Mouse (Mus musculus) thymus, postnatal 4 days (tissue): ENCODE measurements at regions not wholly inside any gene's neighbourhood (a gene's known extent, or its start where the extent isn't known, plus 50 kb on each side); places are given as distances from the start of the nearest gene placed in this dataset.

Experiments
- DNase-seq: peaks from one replicate; pipeline ENCODE4 v3.0.0; 2021

DNA sequence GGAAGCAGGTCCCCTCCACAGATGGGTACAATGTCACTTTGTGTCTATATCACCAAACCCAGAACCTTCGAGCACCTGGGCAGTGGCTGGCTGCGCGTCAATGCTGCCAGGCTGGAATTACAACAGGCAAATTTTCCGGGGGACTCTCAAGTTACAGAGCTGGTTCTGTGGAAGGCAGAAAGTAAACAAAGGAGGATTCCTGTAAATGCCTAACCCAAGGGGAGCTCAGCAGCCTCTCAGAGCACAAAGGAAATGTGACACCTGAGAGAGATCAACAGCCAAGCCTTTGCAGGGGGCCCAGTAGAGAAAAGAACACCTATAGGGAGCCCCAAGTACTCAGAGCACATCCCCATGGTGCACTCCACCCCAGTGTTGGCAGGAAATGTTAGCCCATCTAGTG lies 70.7 kb downstream of the Setd4 start:
- DNase-seq, result no peak

DNA sequence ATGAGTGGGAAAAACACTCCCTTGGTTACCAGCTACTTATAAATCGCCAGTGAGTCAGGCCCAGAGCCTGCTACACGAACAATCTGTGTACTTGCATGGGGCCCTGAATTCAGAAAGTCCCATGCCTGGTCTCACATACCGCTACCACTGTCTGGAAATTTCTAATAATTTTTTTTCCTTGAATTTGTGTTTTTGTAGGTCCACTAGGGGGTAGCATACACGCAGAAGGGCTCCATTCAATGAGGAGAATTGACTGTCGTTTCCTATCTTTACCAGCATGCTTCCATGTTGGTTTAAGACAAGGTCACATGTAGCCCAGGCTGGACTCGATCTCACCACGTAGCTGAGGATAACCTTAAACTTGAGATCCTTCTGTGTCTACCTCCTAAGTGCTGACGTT lies 71.9 kb downstream of the Setd4 start:
- no peak for DNase-seq

DNA sequence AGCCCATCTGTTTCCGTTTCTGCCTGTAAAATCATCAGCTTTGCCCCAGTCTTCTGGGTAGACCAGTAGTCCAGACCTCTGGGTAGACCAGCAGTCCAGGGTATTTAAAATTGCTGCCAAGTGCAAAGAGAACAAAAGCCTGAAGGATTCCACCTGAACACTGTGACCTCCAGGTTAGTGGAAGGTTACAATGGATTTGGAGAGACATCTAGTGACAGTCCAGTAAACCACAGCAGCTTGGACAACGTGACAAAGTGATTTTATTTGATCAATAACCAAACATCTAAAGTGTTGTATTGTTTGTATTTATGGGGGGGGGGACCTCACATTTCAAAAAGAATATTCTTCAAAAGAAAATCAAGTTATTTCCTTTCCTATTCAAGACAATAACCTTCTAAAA lies 81.4 kb downstream of the Setd4 start:
- no peak for DNase-seq

DNA sequence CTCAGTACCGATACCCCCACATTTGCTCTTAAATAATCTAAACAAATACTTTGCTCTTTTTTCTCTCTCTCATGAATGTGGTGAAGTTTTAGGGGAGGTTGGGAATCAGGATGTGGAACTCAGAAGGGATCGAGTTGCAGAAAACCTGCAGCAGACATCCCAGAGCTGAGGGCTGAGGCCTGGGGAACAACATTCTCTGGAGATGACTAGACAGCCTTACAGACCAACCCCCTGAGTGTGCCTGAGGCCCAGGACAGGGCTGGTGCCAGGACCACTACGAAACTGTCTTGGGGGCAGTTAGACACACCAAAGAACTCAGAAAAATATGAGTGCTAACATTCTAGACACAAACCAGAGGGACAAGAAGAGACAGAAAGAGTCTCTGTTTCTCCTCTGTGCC lies 83.4 kb downstream of the Setd4 start:
- DNase-seq, result no peak

DNA sequence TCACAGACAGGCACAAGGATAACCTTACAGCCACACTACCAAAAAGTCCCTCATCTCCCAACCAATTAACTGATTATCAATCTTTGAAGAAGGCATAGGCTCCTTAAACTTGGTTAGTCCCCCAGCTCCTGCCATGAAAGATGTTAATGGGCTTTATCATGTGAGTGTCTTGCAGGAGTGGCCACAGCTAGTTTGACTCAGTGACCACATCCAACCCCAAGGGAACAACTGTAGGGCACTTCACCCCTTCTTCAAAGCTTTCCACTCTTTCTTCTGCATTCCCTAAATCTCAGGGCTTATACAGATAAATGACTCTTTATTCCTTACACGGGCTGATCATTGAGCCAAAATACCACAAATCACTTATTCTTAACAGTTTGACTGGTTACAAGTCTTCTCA lies 85.2 kb downstream of the Setd4 start:
- no peak for DNase-seq

DNA sequence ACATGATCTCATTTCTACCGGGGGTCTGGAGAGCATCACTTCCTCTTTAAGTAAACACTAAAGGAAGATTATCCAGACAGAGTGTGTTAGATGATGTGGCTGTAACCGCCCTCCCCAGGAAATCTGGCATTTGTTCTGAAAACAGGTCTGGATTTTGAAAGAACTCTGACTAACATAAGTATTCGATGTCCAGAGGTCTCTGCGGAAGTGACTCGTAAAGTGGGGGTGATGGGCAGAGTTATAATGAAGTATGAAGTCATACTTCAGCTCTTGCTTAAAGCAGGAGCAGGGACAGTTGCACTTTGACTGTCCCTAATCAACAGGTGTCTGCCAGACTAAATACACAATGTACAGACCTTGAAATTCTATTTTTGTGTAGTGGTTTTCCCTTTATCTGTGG lies 87.1 kb downstream of the Setd4 start:
- no peak for DNase-seq

DNA sequence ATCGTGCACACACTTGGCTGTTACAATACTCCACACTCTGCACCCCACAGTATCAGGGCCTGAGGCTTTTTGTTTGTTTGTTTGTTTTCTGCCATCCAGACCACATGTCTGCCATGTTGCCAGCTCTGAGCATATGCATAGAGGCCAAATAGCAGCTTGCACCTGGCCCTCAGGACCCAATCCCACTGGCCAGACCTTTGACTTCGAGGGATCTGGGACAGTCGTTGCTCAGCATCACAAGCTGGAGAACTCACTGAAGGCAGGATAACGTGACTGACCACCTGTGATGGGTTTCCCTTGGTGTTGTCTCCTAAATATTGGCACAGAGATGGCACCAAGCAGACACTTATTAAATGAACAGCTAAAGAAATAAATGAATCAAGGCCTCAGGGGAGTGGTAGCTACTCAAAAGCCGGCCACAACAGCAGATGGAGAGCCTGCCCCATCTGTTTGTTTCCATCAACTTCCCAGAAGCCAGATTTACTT lies 88.4 kb downstream of the Setd4 start:
- DNase-seq, result no peak

DNA sequence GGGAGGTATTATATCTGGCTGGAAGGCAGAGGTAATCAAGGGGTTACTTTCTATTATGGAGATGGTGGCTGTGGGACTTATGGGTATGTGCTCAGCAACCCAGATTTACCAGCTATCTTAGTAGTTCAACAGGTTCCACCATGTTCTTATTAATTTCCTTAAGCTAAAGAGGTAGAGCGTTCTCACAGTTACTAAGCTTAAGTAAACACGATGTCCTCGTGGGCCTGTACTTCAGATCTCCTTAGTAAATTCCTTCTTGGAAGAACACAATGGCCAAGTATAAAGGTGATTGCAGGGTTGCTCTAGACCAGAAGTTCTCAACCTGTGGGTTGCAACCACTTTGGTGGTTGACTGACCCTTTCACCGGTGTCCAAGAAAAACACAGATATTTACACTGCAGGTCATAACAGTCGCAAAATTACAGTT lies 90.2 kb downstream of the Setd4 start:
- no peak for DNase-seq

DNA sequence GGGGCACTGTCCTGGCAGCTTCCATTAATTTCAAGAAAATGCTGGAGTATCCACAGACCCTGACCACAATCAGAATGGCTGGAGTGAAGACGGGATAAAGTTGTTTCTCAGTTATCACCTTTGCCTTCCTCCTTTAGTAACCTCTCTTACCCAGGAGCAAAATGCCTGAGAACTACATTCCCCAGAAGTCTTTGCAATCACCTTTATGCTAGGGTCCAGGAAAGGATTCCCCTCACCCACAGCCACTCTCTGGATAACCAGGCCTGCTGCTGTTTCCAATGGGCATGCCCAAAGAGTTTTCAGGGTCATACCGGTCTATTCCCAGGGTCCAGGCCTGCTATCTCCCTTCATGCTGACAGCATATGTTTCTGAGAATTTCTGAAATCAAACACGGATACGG lies 91.9 kb downstream of the Setd4 start:
- DNase-seq, result no peak

DNA sequence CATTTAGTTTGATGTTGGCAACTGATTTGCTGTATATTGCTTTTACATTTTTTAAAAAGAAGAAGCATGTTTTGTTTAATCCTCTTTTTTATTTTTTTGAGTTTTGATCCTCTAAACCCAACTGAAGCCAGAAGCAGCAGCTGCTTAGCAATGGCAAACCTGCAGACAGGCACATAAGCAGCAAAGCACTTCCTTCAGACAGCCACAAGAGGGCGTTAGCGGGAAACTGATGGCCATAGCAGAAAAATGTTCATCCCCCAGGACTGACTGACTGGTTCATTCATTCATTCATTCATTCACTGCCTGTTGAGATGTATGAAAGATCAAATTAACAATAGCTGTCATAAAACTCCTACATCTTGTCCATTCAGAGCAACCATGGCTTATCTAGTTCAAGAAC lies 92.3 kb downstream of the Setd4 start:
- peak; percentile 30 for DNase-seq

DNA sequence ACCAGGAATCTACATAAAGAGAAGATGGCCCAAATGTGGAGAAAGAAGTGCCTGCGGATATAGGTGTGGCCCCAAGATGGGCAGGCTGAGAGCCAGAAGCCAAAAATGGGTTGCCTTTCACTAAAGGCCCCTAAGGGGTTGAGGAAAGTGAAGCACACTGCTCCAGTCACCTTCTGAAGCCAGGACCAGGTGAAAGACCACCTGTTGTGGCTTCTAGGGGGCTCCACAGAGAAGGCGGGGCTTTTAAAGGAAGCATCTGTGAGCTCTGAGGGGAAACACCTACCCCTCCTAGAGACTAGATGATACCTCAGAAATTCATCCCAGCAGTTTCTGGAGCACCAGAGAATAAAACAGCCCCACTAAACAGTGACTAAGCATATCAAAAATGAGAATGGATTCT lies 105.1 kb downstream of the Setd4 start:
- DNase-seq, result no peak

DNA sequence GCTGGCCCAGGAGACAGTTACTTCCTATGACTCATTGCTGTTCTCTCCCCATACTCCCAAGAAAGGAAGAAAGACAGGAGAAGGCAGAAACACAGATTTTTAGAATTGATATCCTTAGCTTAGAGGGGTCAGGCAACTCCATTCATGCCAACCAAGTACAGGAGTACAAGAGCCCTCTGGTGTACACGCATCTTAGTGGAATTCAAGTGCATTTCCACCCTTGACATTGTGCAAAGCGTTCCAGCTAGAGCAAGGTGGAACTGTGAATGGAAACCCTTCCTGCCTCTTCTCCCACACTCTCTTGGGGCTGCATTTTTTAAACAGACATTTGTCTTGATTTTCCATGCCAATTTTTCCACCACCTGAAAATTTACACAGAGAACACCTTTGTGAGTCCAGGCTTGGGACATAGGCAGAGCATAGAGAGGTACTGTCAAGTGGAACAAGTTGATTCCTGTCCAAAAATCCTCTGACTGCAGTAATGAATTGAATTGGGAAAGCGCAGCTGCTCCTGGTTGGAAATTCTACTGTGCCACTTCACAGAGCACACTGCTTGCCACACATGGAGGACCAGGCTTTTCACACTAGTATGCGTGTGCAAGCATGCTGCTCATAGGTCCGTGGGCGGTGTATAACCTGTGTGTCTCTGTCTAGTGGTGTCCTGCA lies 110.4 kb downstream of the Setd4 start:
- no peak for DNase-seq

DNA sequence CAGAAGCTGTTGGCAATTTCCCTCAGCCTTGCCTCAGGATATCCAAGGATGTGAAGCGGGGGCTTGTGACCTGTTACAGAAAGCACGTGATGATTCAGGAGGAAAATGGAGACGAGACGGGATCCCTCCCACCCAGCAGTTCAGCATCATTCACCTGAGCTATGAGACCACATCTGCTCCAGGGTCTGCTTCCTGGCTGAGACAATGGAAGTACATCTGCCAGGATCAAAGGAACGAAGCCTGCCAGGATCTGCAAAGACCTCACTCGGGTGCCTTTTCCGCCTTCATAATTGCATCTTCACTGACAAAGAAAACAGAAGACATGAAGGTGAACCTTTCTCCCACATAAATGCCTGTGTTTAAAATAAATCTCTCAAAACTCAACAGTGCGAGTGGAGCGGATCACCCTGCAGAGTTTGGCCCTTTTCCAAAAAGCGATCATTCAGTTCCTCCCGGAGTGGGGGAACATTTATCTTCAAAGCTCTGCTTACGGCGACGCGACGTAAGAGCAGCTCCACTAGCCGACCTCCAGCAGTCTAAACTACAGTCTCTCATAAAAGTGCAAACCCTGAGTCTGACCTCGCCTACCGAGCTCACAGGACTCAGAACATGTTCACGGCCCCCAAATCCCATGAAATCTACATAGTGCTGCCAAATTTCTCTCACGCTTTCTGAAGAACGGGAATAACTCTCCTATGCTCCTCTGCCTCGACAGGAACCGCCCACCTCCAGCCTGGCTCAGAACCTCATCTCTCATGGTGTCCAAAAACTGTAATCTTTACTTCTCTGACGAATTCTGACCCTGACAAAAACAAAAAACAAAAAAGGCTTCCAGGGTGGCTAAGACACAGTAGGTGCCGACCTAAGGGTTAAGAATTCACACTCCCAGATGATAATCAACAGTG lies 117.0 kb downstream of the Setd4 start:
- DNase-seq, result no peak

DNA sequence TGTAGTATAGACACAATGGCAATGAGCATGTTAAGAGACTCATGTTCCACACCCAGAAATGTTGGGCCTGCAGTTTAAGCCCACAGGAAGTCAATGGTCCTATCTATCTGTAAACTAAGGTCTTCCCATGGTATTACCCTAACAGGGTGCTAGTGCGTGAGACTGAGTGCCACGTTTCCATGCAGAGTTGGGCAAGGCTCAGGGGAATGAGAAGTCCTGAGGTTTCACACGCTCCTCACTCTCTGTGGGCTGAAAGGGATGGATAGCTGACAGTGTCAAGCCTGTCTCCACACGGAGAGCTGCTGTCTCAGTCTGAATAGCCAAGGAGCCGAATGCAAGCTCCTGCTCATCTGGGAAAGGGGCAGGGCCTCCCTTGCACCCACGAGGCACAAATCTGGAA lies 133.9 kb downstream of the Setd4 start:
- DNase-seq, result no peak

DNA sequence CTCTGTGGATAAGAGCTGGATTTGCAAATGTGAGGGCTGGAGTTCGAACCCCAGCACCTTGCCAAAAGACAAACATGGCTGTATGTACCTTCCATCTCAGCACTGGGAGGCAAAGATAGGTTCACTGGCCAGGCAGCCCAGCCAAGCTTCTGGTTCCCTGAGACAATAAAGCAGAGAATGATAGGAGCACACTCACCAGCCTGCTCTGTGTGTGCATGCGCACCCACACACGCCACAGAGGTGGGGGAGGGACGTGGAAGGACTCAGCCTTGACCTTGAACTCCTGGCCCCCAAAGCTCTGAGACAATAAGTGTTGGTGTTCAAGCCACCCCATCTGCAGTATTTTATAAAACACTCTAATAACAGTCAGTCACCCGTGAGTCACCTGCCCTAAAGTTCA lies 138.1 kb downstream of the Setd4 start:
- no peak for DNase-seq

DNA sequence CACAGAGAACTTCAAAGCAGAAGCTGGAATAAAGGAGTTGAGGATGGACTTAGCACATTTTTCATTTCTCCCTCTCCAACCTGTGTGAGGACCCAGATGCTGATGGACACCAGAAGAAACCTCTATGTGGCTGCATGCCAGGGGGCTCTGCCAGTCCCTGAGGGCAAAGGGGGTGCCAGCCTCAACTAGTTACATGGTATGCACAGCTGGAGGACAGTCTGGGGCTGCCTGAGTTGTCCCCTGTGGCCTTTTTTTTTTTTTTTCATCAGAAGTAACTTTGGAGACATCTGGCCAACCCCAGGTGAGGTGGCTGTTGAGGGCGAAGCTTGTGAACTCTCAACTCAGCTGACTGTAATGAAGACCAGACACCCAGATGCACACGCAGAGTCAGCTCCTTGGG lies 139.0 kb downstream of the Setd4 start:
- no peak for DNase-seq

DNA sequence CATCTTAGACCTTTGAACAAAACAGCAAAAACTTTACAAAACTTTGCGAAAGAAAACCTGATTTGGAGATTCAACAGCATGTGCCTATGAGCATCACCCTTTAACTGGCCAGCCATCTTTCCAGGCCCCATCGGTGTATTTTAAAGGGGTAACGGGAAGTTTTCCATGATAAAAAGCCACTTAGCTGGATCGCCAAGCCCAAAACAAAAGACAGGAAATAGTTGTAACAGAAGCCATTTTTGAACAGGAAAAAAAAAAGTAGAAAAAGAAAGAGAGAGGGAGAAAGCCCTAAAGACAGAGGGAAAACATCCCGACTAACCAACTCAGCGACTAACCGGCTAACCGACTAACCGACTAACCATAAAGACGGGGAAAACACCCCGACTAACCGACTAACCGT lies 140.5 kb downstream of the Setd4 start:
- no peak for DNase-seq

DNA sequence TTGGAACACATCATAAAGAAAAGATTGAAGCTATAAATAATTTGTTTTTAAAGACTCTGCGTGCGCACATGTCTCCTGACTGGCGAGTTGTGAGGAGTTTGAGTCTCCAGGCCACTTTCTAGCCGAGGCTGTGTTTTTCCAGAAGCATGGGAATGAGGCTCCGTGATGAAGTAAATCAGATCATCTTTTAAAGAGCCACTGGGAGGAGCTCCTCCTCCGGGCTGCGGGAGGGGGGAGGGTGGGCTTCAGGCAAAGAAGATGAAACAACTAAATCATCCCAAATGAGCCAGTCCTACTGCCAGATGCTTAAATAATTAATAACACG lies 141.6 kb downstream of the Setd4 start:
- DNase-seq, result no peak

DNA sequence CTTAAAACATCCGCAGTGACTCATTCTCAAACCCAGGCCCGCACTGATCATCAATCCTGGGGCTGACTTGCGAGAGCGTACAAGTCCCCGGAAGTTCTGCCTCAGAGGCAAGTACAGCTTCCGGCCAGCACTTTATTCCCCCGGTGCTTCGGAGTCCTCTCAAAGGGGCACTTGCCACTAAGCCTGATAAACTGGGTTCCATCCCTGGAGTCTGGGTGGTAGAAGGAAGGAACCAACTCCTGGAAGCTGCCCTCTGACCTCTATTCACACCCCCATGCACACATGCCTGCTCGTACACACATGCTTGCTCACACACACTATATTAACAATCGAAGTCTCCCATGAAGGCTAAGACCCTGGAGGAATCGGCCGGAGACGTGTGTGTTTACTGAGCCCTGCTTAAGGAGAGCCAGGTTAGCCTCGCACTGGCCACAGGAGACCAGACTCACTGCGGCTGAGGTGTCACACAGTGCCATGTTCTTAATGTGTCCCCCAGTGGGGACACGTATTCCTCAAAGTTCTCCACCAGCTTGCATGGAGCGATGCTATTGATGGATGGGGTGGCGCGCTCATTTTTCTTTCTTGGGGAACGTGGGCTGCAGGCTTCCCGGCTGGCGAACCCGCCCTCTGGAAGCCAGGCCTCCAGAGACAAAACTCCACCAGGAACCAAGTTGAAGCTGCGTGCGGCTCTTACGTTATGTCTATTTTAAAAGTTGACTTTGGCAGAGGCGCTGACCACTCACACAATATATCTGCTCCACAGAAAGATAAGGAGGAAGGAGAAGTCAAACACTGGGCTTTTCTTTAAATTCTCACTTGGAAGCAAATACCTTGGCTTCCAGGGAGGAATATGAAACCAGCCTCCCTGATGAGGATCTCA lies 142.2 kb downstream of the Setd4 start:
- DNase-seq, result no peak

DNA sequence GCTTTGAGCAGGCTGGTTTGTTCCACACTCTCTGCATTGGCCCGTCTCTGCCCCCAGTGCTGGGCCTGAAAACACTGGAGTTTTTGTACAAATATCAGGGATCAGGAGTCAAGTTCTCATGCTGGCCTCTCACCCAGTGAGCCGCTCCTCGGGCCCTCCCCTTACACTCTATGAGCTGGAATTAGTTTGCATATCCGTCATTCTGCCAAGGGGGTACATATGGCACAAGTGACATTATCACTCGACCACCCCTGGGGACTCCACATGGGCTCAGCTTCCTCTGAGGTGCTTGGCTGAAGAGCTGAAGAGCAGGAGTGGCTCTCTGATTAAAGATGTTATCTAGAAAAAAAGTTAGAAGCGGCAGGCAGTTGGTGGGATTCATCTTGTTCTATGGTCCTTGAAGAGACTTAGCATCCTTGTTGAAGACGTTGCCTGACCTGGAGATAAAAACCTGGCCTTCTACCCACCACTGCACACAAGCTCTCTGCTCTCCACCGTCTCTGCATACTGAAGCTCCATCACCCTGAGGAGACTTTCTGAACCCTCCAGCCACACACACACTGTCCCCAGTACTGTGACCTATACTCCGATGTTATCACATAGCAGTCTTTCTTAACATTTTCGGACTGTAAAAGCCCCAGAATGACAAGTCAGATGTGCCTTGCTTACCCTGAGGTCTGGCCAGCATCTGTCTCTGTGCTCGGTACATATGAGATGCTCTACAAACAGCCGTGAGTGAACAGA lies 144.2 kb downstream of the Setd4 start:
- DNase-seq, result no peak

DNA sequence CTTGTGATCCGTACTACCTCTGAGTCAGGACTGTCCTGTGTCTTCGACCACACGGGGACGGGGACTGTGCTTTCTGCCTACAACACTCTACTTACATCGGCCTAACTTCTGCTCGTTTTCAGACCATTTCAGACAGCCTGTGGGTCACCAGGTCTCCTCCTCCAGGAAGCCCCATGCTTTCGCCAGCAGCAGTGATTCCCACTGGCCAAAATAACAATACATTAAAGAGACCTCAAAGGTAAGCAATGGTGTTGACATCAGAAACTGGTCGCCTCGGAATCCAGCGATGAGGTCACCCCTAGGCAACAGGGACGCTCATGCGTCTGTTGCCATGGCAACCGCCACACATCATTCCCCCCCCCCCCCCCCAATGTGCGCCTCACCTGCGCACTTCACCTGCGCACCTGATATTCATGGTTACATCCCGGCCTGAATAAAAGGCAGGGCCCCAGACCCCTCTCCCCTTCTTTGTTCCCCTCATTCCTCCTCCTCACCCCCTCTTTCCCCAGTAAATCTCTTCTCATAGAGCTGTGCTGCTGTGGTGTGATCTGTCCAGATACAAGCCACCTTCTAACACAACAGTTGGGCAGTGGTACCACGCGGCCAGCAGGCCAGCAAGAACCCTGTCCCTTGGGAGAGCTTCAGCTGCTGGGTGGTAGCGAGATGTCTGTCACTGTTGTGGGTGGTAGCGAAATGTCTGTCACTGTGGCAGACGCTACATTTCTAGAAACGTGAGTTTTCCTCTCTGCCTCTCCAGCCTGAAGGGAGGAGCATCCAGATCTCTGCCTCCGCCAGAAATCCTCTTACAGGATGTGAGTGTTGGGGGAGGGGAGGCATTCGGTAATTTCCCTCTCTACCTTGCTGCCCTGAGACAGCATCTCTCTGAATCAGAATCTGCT lies 145.0 kb downstream of the Setd4 start:
- no peak for DNase-seq
